ENCODE assay signal across 8 mouse cellular contexts in the genomic region with DNA sequence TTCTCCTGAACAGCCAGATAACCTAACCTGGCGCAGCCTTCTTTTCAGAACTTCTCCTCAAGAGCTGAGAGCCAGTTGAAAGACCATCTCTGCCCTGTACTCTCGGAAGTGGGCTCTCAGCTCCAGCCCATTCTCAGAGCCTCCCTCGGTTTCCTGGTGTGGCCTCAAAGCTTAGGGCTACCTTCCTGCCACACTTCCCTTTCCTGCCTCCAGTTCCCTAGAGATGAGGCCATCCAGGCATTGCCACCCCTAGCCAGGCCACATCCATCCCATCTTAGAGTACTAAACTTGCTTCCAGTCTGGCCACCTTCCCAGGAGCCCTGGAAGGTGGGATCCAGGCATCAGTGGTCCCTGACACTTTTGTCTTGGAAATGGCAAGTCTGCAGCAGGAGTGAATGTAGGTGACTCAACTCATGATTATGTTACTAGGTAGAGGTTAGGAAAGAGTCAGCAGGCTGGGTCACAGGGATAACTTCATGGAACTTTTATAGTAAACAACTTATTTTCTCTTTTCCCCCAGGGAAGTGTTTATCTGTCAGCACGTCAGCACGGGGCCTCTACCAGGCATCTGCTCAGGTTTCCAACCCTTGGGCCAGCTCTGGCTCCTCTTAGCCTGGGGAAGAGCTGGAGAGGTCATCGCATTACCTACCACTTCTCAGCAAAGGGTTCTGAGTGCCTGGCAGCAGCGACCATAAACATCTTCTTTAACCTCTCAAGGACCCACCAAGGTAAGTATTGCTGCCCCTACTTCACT. TPM values are rescaled to one million over a fixed set of nuclear protein-coding genes. Genes with fewer than 3 reads are reported as not detected.
DNase-seq lines count a peak whose midpoint lies in the region; ATAC-seq and TF ChIP-seq lines count a peak whose summit lies in the region.

No protein-coding gene starts in this region.

- intact Hi-C loops in heart, adult 2 months (cut with DNase I), result no loop called here
- intact Hi-C loops in heart, postnatal 14 days (cut with DNase I), result no loop called here

- TF ChIP-seq EP300 in heart, adult 2 months (IDR thresholded peaks at IDR 0.05; ENCODE audit: insufficient read depth, low read depth, low read length), result no peak

- H3K36me3 ChIP-seq in heart, adult 2 months (ENCODE audit: control insufficient read depth, insufficient read depth, low read length), result no peaks in the 10 kb centered on the region
- H3K36me3 ChIP-seq in heart, embryonic 16.5 days (ENCODE audit: control insufficient read depth, insufficient read depth), result peaks cover 1% of the 10 kb centered on the region; the same call in 1 of the 2 replicates
- peaks cover 21% of the 10 kb centered on the region for H3K36me3 ChIP-seq in liver, embryonic 12.5 days

- peak overlapping the region; percentile 89 for H3K9ac ChIP-seq in heart, adult 2 months (ENCODE audit: low read depth, low read length)
- H3K9ac ChIP-seq in heart, embryonic 16.5 days (ENCODE audit: low read length), result peak overlapping the region; percentile 76
- H3K9ac ChIP-seq in liver, embryonic 12.5 days, result peak overlapping the region; percentile 88

- H3K27me3 ChIP-seq in heart, adult 2 months (ENCODE audit: control insufficient read depth, insufficient read depth, low read length), result no peaks in the 10 kb centered on the region
- no peaks in the 10 kb centered on the region for H3K27me3 ChIP-seq in heart, embryonic 16.5 days (ENCODE audit: control insufficient read depth, insufficient read depth, low read length)
- H3K27me3 ChIP-seq in liver, embryonic 12.5 days (replicated peaks), result no peaks in the 10 kb centered on the region

- DNase-seq in heart, adult 2 months, result no peak
- DNase-seq in heart, postnatal 14 days, result no peak
- peak; percentile 17 for DNase-seq in c-Kit-negative CD71-positive TER-119-positive erythroid progenitor cells, embryonic 14.5 days (ENCODE audit: low read depth, low spot score)
- no peak for DNase-seq in right cerebral cortex, postnatal 25 days
- DNase-seq in left cerebral cortex, adult 11 months (ENCODE audit: low spot score), result no peak

- no peak for TF ChIP-seq CTCF in heart, adult 2 months (IDR thresholded peaks at IDR 0.05)

- 19% methylated on average over 7 of the region's 7 CpGs for WGBS in heart, adult 2 months
- 30% methylated on average over 7 of the region's 7 CpGs for WGBS in heart, embryonic 16.5 days
- WGBS in liver, embryonic 12.5 days (ENCODE audit: insufficient replicate concordance), result 14% methylated on average over 7 of the region's 7 CpGs

- no peaks in the 10 kb centered on the region for H3K9me3 ChIP-seq in heart, embryonic 16.5 days (replicated peaks; ENCODE audit: control insufficient read depth, low read length)
- no peaks in the 10 kb centered on the region for H3K9me3 ChIP-seq in liver, embryonic 12.5 days (replicated peaks)

- peak overlapping the region; percentile 93 for H3K27ac ChIP-seq in heart, adult 2 months
- H3K27ac ChIP-seq in heart, embryonic 16.5 days (ENCODE audit: low read length), result peak overlapping the region; percentile 68
- H3K27ac ChIP-seq in liver, embryonic 12.5 days, result peak overlapping the region; percentile 94

- TF ChIP-seq POLR2A in heart, adult 2 months (IDR thresholded peaks at IDR 0.05; ENCODE audit: insufficient read depth, low read depth, low read length), result no peak

- H3K79me2 ChIP-seq in heart, adult 2 months (replicated peaks; ENCODE audit: control insufficient read depth, insufficient read depth, low read length), result no peaks in the 10 kb centered on the region

- peak overlapping the region; percentile 81 for H3K4me3 ChIP-seq in heart, adult 2 months
- peak overlapping the region; percentile 60 for H3K4me3 ChIP-seq in heart, embryonic 16.5 days (ENCODE audit: low read length)
- H3K4me3 ChIP-seq in liver, embryonic 12.5 days, result peak overlapping the region; percentile 79

- H3K4me1 ChIP-seq in heart, adult 2 months (ENCODE audit: control insufficient read depth, insufficient read depth, low read length), result peaks cover 10% of the 10 kb centered on the region
- peaks cover 3% of the 10 kb centered on the region; the same call in 1 of the 2 replicates for H3K4me1 ChIP-seq in heart, embryonic 16.5 days (ENCODE audit: control insufficient read depth, insufficient read depth, low read length)
- H3K4me1 ChIP-seq in liver, embryonic 12.5 days, result peaks cover 94% of the 10 kb centered on the region

- peak; percentile 11; the same call in 1 of the 2 replicates for ATAC-seq in heart, embryonic 16.5 days (replicated peaks; ENCODE audit: extremely low read depth, insufficient read depth, low FRiP score)
- peak; percentile 25 for ATAC-seq in liver, embryonic 12.5 days
- ATAC-seq in monocyte, adult 5-6 weeks (replicated peaks; ENCODE audit: insufficient number of reproducible peaks, low FRiP score, low TSS enrichment, poor library complexity, severe bottlenecking), result no peak

- H3K4me2 ChIP-seq in heart, embryonic 16.5 days (ENCODE audit: low read depth, low read length), result peak overlapping the region; percentile 57
- peak overlapping the region; percentile 84 for H3K4me2 ChIP-seq in liver, embryonic 12.5 days

RNA-seq across cellular contexts. Expression of gene Vamp5, which starts 0.7 kb away (rescaled TPM):
- total RNA-seq in heart, adult 2 months (2021), result 10 to 100 TPM; 49.3 to 58.3 TPM
- polyA plus RNA-seq in heart, adult 2 months (2012; rRNA removed), result 99.6 and 116 TPM in 2 replicates
- 10 to 100 TPM; 48.8 to 54.0 TPM for total RNA-seq in heart, postnatal 14 days (2021)
- polyA plus RNA-seq in heart, embryonic 16.5 days (2015; fragmentation: Nextera tagmentation; extraction: Ambion mirVana), result 40.1 and 46.0 TPM in 2 replicates
- polyA plus RNA-seq in liver, embryonic 12.5 days (2016; fragmentation: Nextera tagmentation; extraction: Ambion mirVana), result 105 and 109 TPM in 2 replicates
- total RNA-seq in monocyte, adult 5-6 weeks (2017), result 6.6 to 20.9 TPM (median 13.2 TPM) in 3 replicates

RNA-seq across cellular contexts. Expression of gene Vamp8, which starts 10.9 kb away (rescaled TPM):
- 10 to 100 TPM; 69.3 to 78.8 TPM for total RNA-seq in heart, adult 2 months (2021)
- 85.6 and 112 TPM in 2 replicates for polyA plus RNA-seq in heart, adult 2 months (2012; rRNA removed)
- total RNA-seq in heart, postnatal 14 days (2021), result 10 to 100 TPM; 71.0 to 75.5 TPM
- 134 and 139 TPM in 2 replicates for polyA plus RNA-seq in heart, embryonic 16.5 days (2015; fragmentation: Nextera tagmentation; extraction: Ambion mirVana)
- 220 and 223 TPM in 2 replicates for polyA plus RNA-seq in liver, embryonic 12.5 days (2016; fragmentation: Nextera tagmentation; extraction: Ambion mirVana)
- 202 to 246 TPM (median 207 TPM) in 3 replicates for total RNA-seq in monocyte, adult 5-6 weeks (2017)

RNA-seq across cellular contexts. Expression of gene Rnf181, which starts 12.8 kb away (rescaled TPM):
- 10 to 100 TPM; 36.0 to 40.7 TPM for total RNA-seq in heart, adult 2 months (2021)
- polyA plus RNA-seq in heart, adult 2 months (2012; rRNA removed), result 44.0 and 56.6 TPM in 2 replicates
- 10 to 100 TPM; 45.5 to 46.5 TPM for total RNA-seq in heart, postnatal 14 days (2021)
- polyA plus RNA-seq in heart, embryonic 16.5 days (2015; fragmentation: Nextera tagmentation; extraction: Ambion mirVana), result 92.2 and 93.6 TPM in 2 replicates
- 80.0 and 83.0 TPM in 2 replicates for polyA plus RNA-seq in liver, embryonic 12.5 days (2016; fragmentation: Nextera tagmentation; extraction: Ambion mirVana)
- 51.8 to 77.7 TPM (median 56.1 TPM) in 3 replicates for total RNA-seq in monocyte, adult 5-6 weeks (2017)

RNA-seq across cellular contexts. Expression of gene Tmem150a, which starts 24.3 kb away (rescaled TPM):
- 10 to 100 TPM; 22.7 to 22.8 TPM for total RNA-seq in heart, adult 2 months (2021)
- polyA plus RNA-seq in heart, adult 2 months (2012; rRNA removed), result 79.2 and 86.9 TPM in 2 replicates
- total RNA-seq in heart, postnatal 14 days (2021), result 10 to 100 TPM; 14.7 to 17.6 TPM
- polyA plus RNA-seq in heart, embryonic 16.5 days (2015; fragmentation: Nextera tagmentation; extraction: Ambion mirVana), result 12.9 and 13.8 TPM in 2 replicates
- polyA plus RNA-seq in liver, embryonic 12.5 days (2016; fragmentation: Nextera tagmentation; extraction: Ambion mirVana), result 32.2 and 33.1 TPM in 2 replicates
- total RNA-seq in monocyte, adult 5-6 weeks (2017), result 1.4 to 2.3 TPM in 2 of 3 replicates, not detected in the other

RNA-seq across cellular contexts. Expression of gene 0610030E20Rik, which starts 32.4 kb away (rescaled TPM):
- total RNA-seq in heart, adult 2 months (2021), result 1 to 10 TPM; 8.2 to 9.1 TPM
- polyA plus RNA-seq in heart, adult 2 months (2012; rRNA removed), result 8.7 and 13.6 TPM in 2 replicates
- total RNA-seq in heart, postnatal 14 days (2021), result 10 to 100 TPM; 13.1 to 14.4 TPM
- 16.0 TPM in 2 replicates for polyA plus RNA-seq in heart, embryonic 16.5 days (2015; fragmentation: Nextera tagmentation; extraction: Ambion mirVana)
- polyA plus RNA-seq in liver, embryonic 12.5 days (2016; fragmentation: Nextera tagmentation; extraction: Ambion mirVana), result 17.5 and 17.8 TPM in 2 replicates
- 14.0 to 33.3 TPM (median 20.1 TPM) in 3 replicates for total RNA-seq in monocyte, adult 5-6 weeks (2017)
